Mouse (Mus musculus) bone marrow, adult 2 months (tissue): ENCODE measurements around the gene E330009J07Rik.

Experiments
- CTCF ChIP-seq: fragments of 200-500 bp; IDR thresholded peaks from 2 replicates; pipeline ENCODE4 v1.5.1; 2011; ENCODE audit warnings: low read length, control low read depth; ENCODE audit not compliant: control insufficient read depth, insufficient read depth
- POLR2A ChIP-seq: fragments of 200-500 bp; IDR thresholded peaks from 2 replicates; pipeline ENCODE4 v1.6.1; 2011; ENCODE audit warnings: low read depth, mild to moderate bottlenecking, control low read depth, low read length, borderline replicate concordance; ENCODE audit not compliant: control insufficient read depth

- no peak for TF ChIP-seq POLR2A
- TF ChIP-seq CTCF, result no peak
These were observed 46.4 kb upstream of the E330009J07Rik start for GRCm38 (mm10) chr6:40482318-40482717.
